18 mouse cellular contexts compared by ENCODE assay signal in the genomic region with DNA sequence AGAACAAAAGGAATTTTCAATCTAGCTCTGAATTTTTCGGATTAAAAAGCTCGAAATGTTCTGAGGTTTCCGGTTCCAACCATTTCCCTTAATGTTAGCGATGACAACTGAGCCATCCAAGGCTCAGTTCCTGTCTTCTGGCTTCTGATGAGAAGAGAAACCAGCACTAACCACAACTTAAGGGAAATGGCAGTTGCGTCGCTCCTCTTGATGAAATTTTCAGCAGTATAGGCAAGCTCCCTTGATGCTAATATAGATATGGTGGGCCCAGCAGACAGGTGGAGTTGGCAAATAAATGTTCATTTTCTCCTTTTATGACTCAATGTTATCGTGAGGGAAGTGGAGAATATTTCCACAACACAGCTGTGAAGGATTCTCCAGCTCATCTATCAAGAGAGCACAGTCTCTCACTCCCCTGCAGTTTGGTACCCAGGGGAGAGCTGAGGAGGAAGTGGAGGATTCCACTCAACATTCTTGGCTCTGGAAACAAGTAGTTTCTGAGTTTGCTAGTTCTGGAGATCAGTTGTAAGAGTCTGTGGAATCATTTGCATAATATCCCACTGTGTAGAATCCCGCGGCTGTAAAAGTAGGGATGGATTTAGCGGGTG.
DNase-seq lines count a peak whose midpoint lies in the region; ATAC-seq lines count a peak whose summit lies in the region.
"Had no signal": no experiment of that assay in that cellular context is flagged by ENCODE, and none has a peak within 500 bp of the region (broad histone marks: within the 10 kb centered on the region; RNA-seq: fewer than 3 reads in every experiment).

No protein-coding gene starts in this region.

- WGBS in kidney, embryonic 16.5 days = 83% methylated on average over 10 of the region's 10 CpGs

- H3K4me1 ChIP-seq in kidney, embryonic 16.5 days (ENCODE audit: insufficient read depth, low read length) = no peaks in the 10 kb centered on the region
- H3K4me1 ChIP-seq: embryonic facial prominence, embryonic 12.5 days; limb, embryonic 15.5 days had no signal

- no peaks in the 10 kb centered on the region for H3K36me3 ChIP-seq in kidney, embryonic 16.5 days (ENCODE audit: insufficient read depth, low read length)
- H3K36me3 ChIP-seq: embryonic facial prominence, embryonic 12.5 days; limb, embryonic 15.5 days had no signal

- no peaks in the 10 kb centered on the region for H3K9me3 ChIP-seq in kidney, embryonic 16.5 days (ENCODE audit: low read length)
- H3K9me3 ChIP-seq: embryonic facial prominence, embryonic 12.5 days; limb, embryonic 15.5 days had no signal

- no peak overlapping the region for H3K4me3 ChIP-seq in kidney, embryonic 16.5 days (ENCODE audit: low read length)
- H3K4me3 ChIP-seq: embryonic facial prominence, embryonic 12.5 days; layer of hippocampus, adult 2 months; left cerebral cortex, adult 2 months; limb, embryonic 15.5 days had no signal

- H3K4me2 ChIP-seq in kidney, embryonic 16.5 days (replicated peaks; ENCODE audit: low read depth, low read length) = no peak overlapping the region
- H3K4me2 ChIP-seq: embryonic facial prominence, embryonic 12.5 days; limb, embryonic 15.5 days had no signal

- intact Hi-C loops in heart, postnatal 25 days (cut with DNase I) = loop anchor here (10.0 kb wide), 2 partner anchors 471 to 559 kb away; a partner anchor contains a TSS

- H3K9ac ChIP-seq in kidney, embryonic 16.5 days (replicated peaks; ENCODE audit: low read length) = no peak overlapping the region
- H3K9ac ChIP-seq: embryonic facial prominence, embryonic 12.5 days; limb, embryonic 15.5 days; liver, postnatal 0 days had no signal

- no peaks in the 10 kb centered on the region for H3K27me3 ChIP-seq in kidney, embryonic 16.5 days (ENCODE audit: insufficient read depth, low read length)
- H3K27me3 ChIP-seq: embryonic facial prominence, embryonic 12.5 days; limb, embryonic 15.5 days had no signal

- DNase-seq in heart, adult 9 months (ENCODE audit: low spot score in 2 of 2) = peak; percentile 28 to 58
- no peak for DNase-seq in heart, postnatal 25 days (ENCODE audit: low spot score)
- peak; percentile 5 for DNase-seq in CD4-positive helper T cell, adult 2 months (ENCODE audit: low read depth, low spot score)
- no peak for DNase-seq in adrenal gland, postnatal 10 days
- DNase-seq: cerebellum, postnatal 25 days; kidney, adult 8-10 months; liver, postnatal 0 days; lung, postnatal 36 days; midbrain, embryonic 14.5 days; right cerebral cortex, postnatal 25 days had no signal

- H3K27ac ChIP-seq in kidney, embryonic 16.5 days (ENCODE audit: low read length) = no peak overlapping the region
- H3K27ac ChIP-seq: embryonic facial prominence, embryonic 12.5 days; layer of hippocampus, adult 2 months; left cerebral cortex, adult 2 months; limb, embryonic 15.5 days had no signal

- peak; percentile 83 for ATAC-seq in common myeloid progenitor, adult 5-6 weeks (replicated peaks; ENCODE audit: low read depth, poor library complexity, severe bottlenecking)
- peak; percentile 88 for ATAC-seq in megakaryocyte progenitor cell, adult 5-6 weeks (replicated peaks; ENCODE audit: poor library complexity)
- ATAC-seq in kidney, embryonic 16.5 days (ENCODE audit: low FRiP score, low TSS enrichment) = no peak
- ATAC-seq: activated CD4-positive, CD25-positive, alpha-beta regulatory T cell, adult 4 months; liver, postnatal 0 days had no signal

Comparison
In these comparisons a context has a peak if more than half of its experiments do, and no peak if none do; other contexts are left out.
1. DNase-seq: peak in heart, adult 9 months (2 of 2) and CD4-positive helper T cell, adult 2 months (single experiment); none in heart, postnatal 25 days (single experiment) and adrenal gland, postnatal 10 days (single experiment).